Mouse (Mus musculus) ES-E14 (cell line): ENCODE results near the gene Tas2r113. TPM values are rescaled to one million over a fixed set of nuclear protein-coding genes. Genes with fewer than 3 reads are reported as not detected.
"Not testable (repeated sequence)": the region's sequence is repeated elsewhere in the genome, so short reads cannot be mapped to it uniquely, and the experiment has no call there.

Experiments used
- DNase-seq: peaks from one replicate; pipeline ENCODE4 v3.0.0-alpha.2; 2013; ENCODE audit warnings: low read depth, low spot score
- H3K27ac ChIP-seq: 2 replicates; pipeline ENCODE4 v1.5.1; 2012; ENCODE audit warnings: low read depth, mild to moderate bottlenecking, low read length, moderate library complexity, mixed read lengths; ENCODE audit not compliant: poor library complexity, insufficient read depth, severe bottlenecking
- H3K36me3 ChIP-seq: 2 replicates; pipeline ENCODE4 v1.6.1; 2012; ENCODE audit warnings: mild to moderate bottlenecking, low read length, moderate library complexity, mixed read lengths; ENCODE audit not compliant: control insufficient read depth, poor library complexity, insufficient read depth, severe bottlenecking
- H3K4me1 ChIP-seq, 2 experiments: fragments of 150-350 bp in 1 of 2; sonication (generic) in 1 of 2; 2 replicates each; pipeline ENCODE4 v1.6.1; 2012; ENCODE audit warnings: low read length in 2 of 2, mild to moderate bottlenecking in 1 of 2, mixed read lengths in 1 of 2; ENCODE audit not compliant: control insufficient read depth in 2 of 2, insufficient read depth in 2 of 2, poor library complexity in 1 of 2
- H3K4me3 ChIP-seq, 2 experiments: fragments of 150-350 bp in 1 of 2; sonication (generic) in 1 of 2; 2 replicates each; pipeline ENCODE4 v1.5.1; 2012; ENCODE audit warnings: low read length in 2 of 2, low read depth in 1 of 2, mild to moderate bottlenecking in 1 of 2, mixed read lengths in 1 of 2; ENCODE audit not compliant: insufficient read depth in 1 of 2, poor library complexity in 1 of 2, severe bottlenecking in 1 of 2
- H3K9ac ChIP-seq: 2 replicates; pipeline ENCODE4 v1.6.1; 2012; ENCODE audit warnings: low read depth, mild to moderate bottlenecking, low read length, mixed read lengths; ENCODE audit not compliant: poor library complexity, insufficient read depth, severe bottlenecking
- H3K9me3 ChIP-seq: fragments of 150-350 bp; sonication (generic); 2 replicates; pipeline ENCODE4 v1.6.1; 2012; ENCODE audit warnings: low read depth, mild to moderate bottlenecking, low read length; ENCODE audit not compliant: control insufficient read depth, insufficient read depth
- CHD2 ChIP-seq: IDR thresholded peaks from 2 replicates; pipeline ENCODE4 v1.6.1; 2014; ENCODE audit warnings: mild to moderate bottlenecking, low read depth, low read length, inconsistent platforms
- HCFC1 ChIP-seq: IDR thresholded peaks from 2 replicates; pipeline ENCODE4 v1.6.1; 2012; ENCODE audit warnings: low read length, inconsistent platforms, borderline replicate concordance; ENCODE audit not compliant: insufficient read depth
- MAFK ChIP-seq: IDR thresholded peaks from 2 replicates; pipeline ENCODE4 v1.6.1; 2014; ENCODE audit warnings: mild to moderate bottlenecking, low read depth, low read length, inconsistent platforms; ENCODE audit not compliant: insufficient read depth
- ZC3H11A ChIP-seq: IDR thresholded peaks from 2 replicates; pipeline ENCODE4 v1.6.1; 2012; ENCODE audit warnings: low read depth, mild to moderate bottlenecking, inconsistent platforms, low read length, borderline replicate concordance
- ZNF384 ChIP-seq: IDR thresholded peaks from 2 replicates; pipeline ENCODE4 v1.6.1; 2012; ENCODE audit warnings: low read depth, low read length, inconsistent platforms
- in situ Hi-C, 2 experiments: fragments of 600-800 bp; cut with MboI; formaldehyde crosslinking; loops; one replicate each; pipeline ENCODE4 v1.15.1; 2025; ENCODE audit warnings: low sequenced_read_pairs in 2 of 2, inconsistent platforms in 1 of 2; ENCODE audit not compliant: unreplicated experiment in 2 of 2
- total RNA-seq: library from RNA; depleted of rRNA; stranded (reverse); fragments of 300-350 nt; gene quantifications from 2 replicates; pipeline ENCODE4 v1.2.3, GENCODE M21; 2012; rRNA removed

The Tas2r113 gene
- not detected in 2 replicates for total RNA-seq

DNA sequence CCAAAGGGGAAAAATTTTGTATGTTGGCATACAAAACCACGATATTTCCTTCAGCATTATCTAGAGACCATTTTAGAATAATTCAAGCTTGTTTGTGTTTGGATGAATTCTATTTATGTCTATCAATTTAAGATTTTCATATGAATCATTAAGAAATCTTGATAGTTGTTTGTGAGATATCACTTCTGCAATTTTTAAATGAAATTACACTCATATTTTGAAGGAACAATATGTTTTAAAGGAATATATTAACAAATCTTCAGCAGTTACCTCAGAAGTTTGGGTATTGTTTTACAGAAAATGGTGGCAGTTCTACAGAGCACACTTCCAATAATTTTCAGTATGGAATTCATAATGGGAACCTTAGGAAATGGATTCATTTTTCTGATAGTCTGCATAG is at the start of gene Tas2r113:
Gene Tas2r113, plus strand, starts transcription at position 301 of the 400 bp plus-strand sequence.
- no peak for DNase-seq
- Histone ChIP-seq H3K9ac (no peak within 1 kb of the TSS), H3K36me3 (no peaks in the 10 kb centered on the region), H3K4me3 (no peak within 1 kb of the TSS), H3K27ac (no peak within 1 kb of the TSS), H3K4me1 (no peaks in the 10 kb centered on the region), H3K9me3 (no peaks in the 10 kb centered on the region)
- TF ChIP-seq HCFC1 (no peak), MAFK (no peak), CHD2 (no peak), ZNF384 (no peak), ZC3H11A (no peak)
- in situ Hi-C loops, result no loop called here

GRCm38 (mm10) chr6:132846842-132847241 is 46.0 kb upstream of the Tas2r113 start, which contains the start of gene Tas2r123:
TSS of gene Tas2r123 (plus strand) at chr6:132847142.
- no peak within 1 kb of the TSS for H3K4me3 ChIP-seq
- in situ Hi-C loops, result no loop called here
- H3K9me3 ChIP-seq, result no peaks in the 10 kb centered on the region
- no peak for DNase-seq
- H3K4me1 ChIP-seq, result no peaks in the 10 kb centered on the region
- no peak for TF ChIP-seq ZNF384
- no peak for TF ChIP-seq MAFK
- TF ChIP-seq HCFC1, result no peak
- TF ChIP-seq ZC3H11A, result no peak
- no peak for TF ChIP-seq CHD2
- no peak within 1 kb of the TSS for H3K27ac ChIP-seq
- H3K9ac ChIP-seq, result no peak within 1 kb of the TSS
- no peaks in the 10 kb centered on the region for H3K36me3 ChIP-seq

GRCm38 (mm10) chr6:132855138-132855537 is 37.7 kb upstream of the Tas2r113 start, which contains the start of gene Tas2r116:
TSS of gene Tas2r116 (plus strand) at chr6:132855438.
- DNase-seq, result no peak
- Histone ChIP-seq H3K4me3 (no peak within 1 kb of the TSS), H3K9me3 (no peaks in the 10 kb centered on the region), H3K36me3 (no peaks in the 10 kb centered on the region), H3K27ac (no peak within 1 kb of the TSS), H3K9ac (no peak within 1 kb of the TSS), H3K4me1 (no peaks in the 10 kb centered on the region)
- in situ Hi-C loops, result no loop called here
- TF ChIP-seq HCFC1 (no peak), ZC3H11A (no peak), MAFK (no peak), CHD2 (no peak), ZNF384 (no peak)

- no peak for TF ChIP-seq HCFC1
- no peak for TF ChIP-seq ZC3H11A
- TF ChIP-seq ZNF384, result no peak
- no peak for TF ChIP-seq CHD2
- TF ChIP-seq MAFK, result no peak
- no peaks in the 10 kb centered on the region for H3K36me3 ChIP-seq
- H3K4me1 ChIP-seq, result no peaks in the 10 kb centered on the region
- DNase-seq, result no peak
- H3K9me3 ChIP-seq, result no peaks in the 10 kb centered on the region
- H3K27ac ChIP-seq, result no peak within 1 kb of the TSS
- in situ Hi-C loops, result no loop called here
- H3K4me3 ChIP-seq, result no peak within 1 kb of the TSS
- no peak within 1 kb of the TSS for H3K9ac ChIP-seq
These were observed 25.1 kb upstream of the Tas2r113 start, which contains the start of gene Tas2r110 for GRCm38 (mm10) chr6:132867708-132868107. TSS of gene Tas2r110 (plus strand) at chr6:132868008.

DNA sequence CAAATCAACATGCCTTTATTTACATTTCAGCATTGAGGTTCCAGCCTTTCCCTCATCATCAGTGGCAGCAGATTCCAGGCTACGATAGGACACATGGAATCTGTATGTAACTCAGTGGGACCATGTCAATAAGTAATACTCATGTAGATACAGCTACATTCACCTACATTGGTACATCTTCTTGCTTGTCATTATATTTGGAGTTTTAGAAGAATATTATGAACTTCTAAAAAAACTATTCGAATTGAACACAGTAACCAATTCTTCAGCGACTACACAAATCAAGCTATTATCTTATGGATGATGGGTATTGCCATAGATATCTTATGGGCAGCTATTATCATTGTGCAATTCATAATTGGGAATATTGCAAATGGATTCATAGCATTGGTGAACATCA is 16.5 kb downstream of the Tas2r113 start, which contains the start of gene Tas2r125:
Gene Tas2r125, plus strand, starts transcription at position 301 of the 400 bp plus-strand sequence.
- Histone ChIP-seq H3K4me3 (no peak within 1 kb of the TSS), H3K4me1 (no peaks in the 10 kb centered on the region), H3K9me3 (no peaks in the 10 kb centered on the region), H3K36me3 (no peaks in the 10 kb centered on the region), H3K9ac (no peak within 1 kb of the TSS), H3K27ac (no peak within 1 kb of the TSS)
- in situ Hi-C loops, result no loop called here
- TF ChIP-seq ZC3H11A (no peak), MAFK (no peak), CHD2 (no peak)
- DNase-seq, result no peak

DNA sequence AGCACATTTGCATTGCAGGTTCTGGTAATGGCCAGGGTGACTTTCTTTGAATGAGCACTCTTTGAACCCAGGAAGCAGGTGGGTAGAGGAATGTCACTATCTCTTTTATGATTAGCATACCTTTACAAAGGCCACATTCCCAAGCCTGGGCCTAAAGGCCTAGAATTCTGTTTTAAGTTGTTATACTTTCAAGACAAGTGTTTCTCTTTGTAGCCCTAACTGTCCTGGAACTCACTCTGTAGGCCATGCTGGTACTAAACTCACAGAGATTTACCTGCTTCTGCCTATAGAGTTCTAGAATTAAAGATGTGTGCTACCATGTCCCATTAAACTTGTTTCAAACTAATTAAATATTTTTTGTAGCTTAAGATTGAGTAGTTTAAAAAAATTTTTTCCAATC is 48.6 kb downstream of the Tas2r113 start:
- in situ Hi-C loops, H3K4me3 ChIP-seq: not testable (repeated sequence)

More for the DNA sequence above, 48.6 kb downstream of the Tas2r113 start:
- H3K9me3 ChIP-seq, H3K27ac ChIP-seq, DNase-seq, H3K36me3 ChIP-seq, H3K9ac ChIP-seq, H3K4me1 ChIP-seq: not testable (repeated sequence)
